In the genomic region with DNA sequence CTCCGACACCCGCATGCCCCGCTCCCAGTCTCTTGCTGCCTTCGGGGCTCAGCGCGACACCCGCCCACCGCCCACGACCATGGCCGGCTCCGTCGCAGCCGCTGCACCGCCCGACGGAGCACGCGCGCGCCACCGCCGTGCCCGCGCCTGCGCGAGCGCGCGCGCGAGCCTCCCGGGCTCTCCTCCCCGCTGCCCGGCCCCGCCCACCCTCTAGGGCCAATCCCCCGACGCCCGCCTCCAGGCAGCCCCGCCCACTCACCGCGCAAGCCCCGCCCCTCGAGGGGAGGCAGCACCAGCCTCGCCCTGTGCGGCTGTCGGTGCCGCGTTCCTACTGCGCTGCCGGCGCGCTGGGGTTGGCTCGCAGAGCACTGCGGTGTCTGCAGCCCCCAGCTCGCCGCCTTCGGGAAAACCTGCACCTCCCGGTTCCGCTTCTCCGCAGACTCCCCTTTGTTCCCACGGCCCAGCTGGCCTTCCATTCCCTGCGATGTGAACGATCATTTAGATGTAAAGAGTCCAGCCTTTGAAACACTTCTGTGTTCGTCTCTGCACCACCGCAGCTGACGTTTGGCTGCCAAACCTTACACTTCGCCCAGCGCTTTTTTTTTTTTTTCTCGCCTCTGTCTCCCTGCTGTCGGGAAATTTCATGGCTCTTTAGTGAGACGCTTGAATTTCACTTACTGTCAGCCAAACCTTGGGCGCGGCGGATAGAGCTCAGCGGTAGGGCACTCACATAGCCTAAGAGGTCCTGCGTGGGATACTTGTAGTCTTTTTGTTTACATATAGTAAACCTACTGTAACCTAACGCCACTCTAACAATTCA, we compare ENCODE assay signal across 7 mouse cellular contexts. TPM values are rescaled to one million over a fixed set of nuclear protein-coding genes. Genes with fewer than 3 reads are reported as not detected.
DNase-seq lines count a peak whose midpoint lies in the region; ATAC-seq lines count a peak whose summit lies in the region.

Pik3cb (minus strand) TSS at position 559 of the 820 bp plus-strand sequence.

- H3K27ac ChIP-seq in limb, embryonic 10.5 days: peak within 1 kb of the TSS; percentile 90
- H3K27ac ChIP-seq in midbrain, embryonic 13.5 days: peak within 1 kb of the TSS; percentile 94

- DNase-seq in adrenal gland, adult 8-10 months: peak; percentile 95
- peak; percentile 99 for DNase-seq in embryo, embryonic 9.5 days (ENCODE audit: extremely low spot score)
- DNase-seq in kidney, adult 11 months: peak; percentile 90
- peak; percentile 99 for DNase-seq in limb, embryonic 10.5 days (ENCODE audit: low spot score)
- DNase-seq in spleen, adult 12 weeks (ENCODE audit: low spot score): peak; percentile 98

- H3K4me2 ChIP-seq in midbrain, embryonic 13.5 days (replicated peaks): peak within 1 kb of the TSS; percentile 64

- 0 out of 2 replicates have a peak, but pooled peaks cover 4% of the 10 kb centered on the region for H3K4me1 ChIP-seq in limb, embryonic 10.5 days
- peaks cover 22% of the 10 kb centered on the region for H3K4me1 ChIP-seq in midbrain, embryonic 13.5 days (replicated peaks)

- no peaks in the 10 kb centered on the region for H3K9me3 ChIP-seq in limb, embryonic 10.5 days (replicated peaks)
- H3K9me3 ChIP-seq in midbrain, embryonic 13.5 days: no peaks in the 10 kb centered on the region

- peaks cover 39% of the 10 kb centered on the region for H3K27me3 ChIP-seq in limb, embryonic 10.5 days (ENCODE audit: low read depth, poor library complexity, severe bottlenecking)
- peaks cover 17% of the 10 kb centered on the region for H3K27me3 ChIP-seq in midbrain, embryonic 13.5 days

- no peaks in the 10 kb centered on the region for H3K36me3 ChIP-seq in limb, embryonic 10.5 days
- no peaks in the 10 kb centered on the region for H3K36me3 ChIP-seq in midbrain, embryonic 13.5 days

- H3K9ac ChIP-seq in midbrain, embryonic 13.5 days (replicated peaks): peak within 1 kb of the TSS; percentile 88

- peak within 1 kb of the TSS; percentile 91 for H3K4me3 ChIP-seq in limb, embryonic 10.5 days
- peak within 1 kb of the TSS; percentile 79 for H3K4me3 ChIP-seq in midbrain, embryonic 13.5 days (replicated peaks)

- ATAC-seq in granulocyte monocyte progenitor cell, adult 5-6 weeks (replicated peaks; ENCODE audit: poor library complexity, severe bottlenecking): peak; percentile 91
- peak; percentile 98 for ATAC-seq in midbrain, embryonic 13.5 days

- WGBS in limb, embryonic 10.5 days: under 1% methylated on average over 75 of the region's 77 CpGs
- WGBS in midbrain, embryonic 13.5 days: under 1% methylated on average over 60 of the region's 77 CpGs

RNA-seq across cellular contexts. Expression of gene Pik3cb, which starts in this region (rescaled TPM):
- 10 to 100 TPM; 18.7 to 22.3 (median 19.9) TPM for total RNA-seq in adrenal gland, adult 8-10 months (2022)
- 9.9 and 10.5 TPM in 2 replicates for total RNA-seq in granulocyte monocyte progenitor cell, adult 5-6 weeks (2014; fragmentation: Nextera tagmentation)
- 4.6 and 5.6 TPM in 2 replicates for total RNA-seq in granulocyte monocyte progenitor cell, adult 5-6 weeks (2017)
- 0.78 and 1.1 TPM in 2 replicates for polyA plus RNA-seq in limb, embryonic 10.5 days (2016; fragmentation: Nextera tagmentation; extraction: Ambion mirVana)
- 3.1 and 3.9 TPM in 2 replicates for polyA plus RNA-seq in midbrain, embryonic 13.5 days (2015; fragmentation: Nextera tagmentation; extraction: Ambion mirVana)

Comparison
In these comparisons a context has a peak if more than half of its experiments do, and no peak if none do; other contexts are left out.
1. Peak in every context shown above with its lines: DNase-seq, ATAC-seq, H3K4me3 ChIP-seq and H3K27ac ChIP-seq.